Mouse (Mus musculus): ENCODE measurements at regions not wholly inside any gene's neighbourhood (a gene's known extent, or its start where the extent isn't known, plus 50 kb on each side); places are given as distances from the start of the nearest gene placed in this dataset.

DNA sequence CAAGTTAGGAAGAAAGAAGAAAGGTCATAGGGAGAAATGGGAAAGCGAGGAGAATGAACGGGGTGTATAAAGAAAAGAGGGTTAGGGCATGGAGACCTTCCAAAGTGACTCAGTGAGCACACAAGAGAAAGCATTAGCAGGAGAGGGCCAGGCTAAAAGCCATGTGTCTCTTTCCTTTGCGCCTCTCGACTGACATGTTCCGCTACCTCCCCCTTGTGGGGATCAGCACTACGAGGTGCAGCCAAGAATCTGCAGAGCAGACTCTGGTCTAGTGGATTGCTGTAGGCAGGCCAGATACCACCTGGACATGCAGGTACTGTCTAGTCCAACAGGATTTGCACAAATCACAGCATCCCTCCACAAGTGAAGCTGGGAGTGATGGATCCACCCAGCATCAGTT, 54.0 kb downstream of the Kcna5 start:
- DNase-seq = peak; percentile 27 to 34

- DNase-seq = no peak
Observed at GRCm38 (mm10) chr6:126477506-126477905, 57.7 kb downstream of the Kcna5 start.

DNA sequence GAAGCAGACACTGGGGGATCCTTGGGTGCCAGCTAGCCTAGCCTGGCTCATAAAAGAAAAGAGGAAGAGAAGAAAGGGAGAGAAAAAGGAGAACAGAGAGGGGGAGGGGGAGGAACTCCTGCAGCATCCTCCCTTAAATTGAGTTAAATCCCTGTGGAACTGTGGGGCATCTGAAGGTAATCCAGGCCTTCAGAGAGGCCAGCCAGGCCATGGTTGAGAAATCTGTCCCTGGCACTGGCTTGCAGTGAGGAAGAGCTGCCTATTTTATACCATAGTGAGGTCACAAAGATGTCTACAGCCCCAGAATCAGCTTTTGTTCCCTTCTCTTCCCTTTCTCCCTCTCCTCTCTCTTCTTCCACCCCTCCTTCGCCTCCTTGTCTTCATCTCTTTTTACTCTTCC, 58.5 kb downstream of the Kcna5 start:
- DNase-seq = no peak

DNA sequence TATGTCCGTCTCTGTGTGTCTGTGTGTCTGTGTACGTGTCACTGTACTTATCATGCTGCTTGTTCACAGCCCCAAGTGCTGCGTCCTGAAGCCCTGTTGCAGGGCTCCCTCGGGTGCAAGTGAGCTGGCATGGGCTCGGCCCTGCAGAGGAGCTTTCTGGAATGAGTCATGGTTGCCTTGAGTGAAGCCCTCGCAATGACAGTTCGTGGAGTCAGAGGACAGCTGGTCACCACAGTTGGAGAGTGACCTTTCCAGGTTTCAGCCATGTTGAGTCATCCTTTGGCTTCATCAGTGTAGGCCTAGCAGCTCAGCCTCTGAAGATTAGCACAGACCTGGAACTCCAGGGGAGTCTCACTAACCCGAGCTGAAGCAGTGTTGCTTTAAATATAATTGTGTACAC, 59.7 kb downstream of the Kcna5 start:
- DNase-seq = peak in 1 of 2 experiments; percentile 25

DNA sequence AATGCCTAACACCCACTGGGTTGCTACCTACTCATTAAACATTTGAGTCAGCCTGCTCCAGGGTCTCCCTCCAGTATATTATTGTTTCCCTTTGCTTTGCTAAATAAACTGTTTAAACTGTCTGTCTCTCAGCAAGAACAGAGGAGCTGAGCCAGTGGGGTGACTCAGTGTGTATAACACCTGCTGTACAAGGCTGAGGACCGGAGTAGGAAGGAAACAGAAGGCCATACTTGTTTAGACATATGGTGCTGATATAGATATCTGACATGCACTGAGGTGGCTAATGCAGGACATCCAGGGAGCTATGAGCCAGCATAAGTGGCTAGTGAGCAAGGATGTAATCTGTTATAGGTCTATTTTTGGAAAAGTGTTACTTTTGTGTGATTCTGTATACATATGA, 81.5 kb downstream of the Kcna5 start:
- no peak for DNase-seq

DNA sequence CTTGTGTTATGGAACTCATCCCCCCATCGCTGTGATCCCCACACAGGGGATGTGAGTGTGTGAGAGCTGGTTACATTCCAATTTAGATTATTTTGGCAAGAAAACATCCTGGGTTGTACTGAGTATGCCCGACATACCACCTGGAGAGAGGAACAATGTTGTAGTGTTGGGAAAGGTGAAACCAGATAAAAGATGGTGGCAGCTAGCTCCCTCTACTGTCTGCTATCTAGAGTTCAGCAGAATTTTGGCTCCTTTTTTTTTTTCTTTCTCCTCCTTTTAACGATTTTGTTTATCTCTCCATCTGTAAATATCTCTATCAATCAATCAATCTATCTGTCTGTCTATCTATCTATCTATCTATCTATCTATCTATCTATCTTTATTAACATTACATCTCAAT, 89.7 kb downstream of the Kcna5 start:
- no peak for DNase-seq

DNA sequence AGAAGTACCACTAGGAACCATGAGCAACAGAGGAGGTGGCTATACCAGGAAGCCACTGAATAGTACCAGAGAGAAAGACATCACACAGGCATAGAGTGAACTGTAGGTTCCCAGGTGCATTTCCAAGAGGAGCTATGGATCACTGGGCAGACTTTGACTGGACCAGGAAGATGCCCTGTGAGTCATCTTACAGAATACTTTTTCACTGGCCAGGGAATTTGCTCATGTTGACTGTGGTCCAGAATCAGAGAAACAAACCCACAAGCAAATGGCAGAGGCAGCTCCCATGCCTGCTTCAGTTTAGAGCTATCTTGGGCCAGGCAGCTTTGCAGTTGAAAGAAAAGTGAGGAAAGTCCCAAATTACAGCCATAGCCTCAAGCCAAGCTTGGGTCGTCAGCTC, 95.0 kb downstream of the Kcna5 start:
- DNase-seq = no peak

GRCm38 (mm10) chr6:126437976-126438736, 97.1 kb downstream of the Kcna5 start:
- DNase-seq = peak in 1 of 2 experiments; percentile 4

- no peak for DNase-seq
Observed at GRCm38 (mm10) chr6:126427208-126427607, 108.0 kb downstream of the Kcna5 start.

- DNase-seq = peak in 1 of 2 experiments; percentile 58
Observed at GRCm38 (mm10) chr6:126405736-126406135, 129.5 kb downstream of the Kcna5 start.

DNA sequence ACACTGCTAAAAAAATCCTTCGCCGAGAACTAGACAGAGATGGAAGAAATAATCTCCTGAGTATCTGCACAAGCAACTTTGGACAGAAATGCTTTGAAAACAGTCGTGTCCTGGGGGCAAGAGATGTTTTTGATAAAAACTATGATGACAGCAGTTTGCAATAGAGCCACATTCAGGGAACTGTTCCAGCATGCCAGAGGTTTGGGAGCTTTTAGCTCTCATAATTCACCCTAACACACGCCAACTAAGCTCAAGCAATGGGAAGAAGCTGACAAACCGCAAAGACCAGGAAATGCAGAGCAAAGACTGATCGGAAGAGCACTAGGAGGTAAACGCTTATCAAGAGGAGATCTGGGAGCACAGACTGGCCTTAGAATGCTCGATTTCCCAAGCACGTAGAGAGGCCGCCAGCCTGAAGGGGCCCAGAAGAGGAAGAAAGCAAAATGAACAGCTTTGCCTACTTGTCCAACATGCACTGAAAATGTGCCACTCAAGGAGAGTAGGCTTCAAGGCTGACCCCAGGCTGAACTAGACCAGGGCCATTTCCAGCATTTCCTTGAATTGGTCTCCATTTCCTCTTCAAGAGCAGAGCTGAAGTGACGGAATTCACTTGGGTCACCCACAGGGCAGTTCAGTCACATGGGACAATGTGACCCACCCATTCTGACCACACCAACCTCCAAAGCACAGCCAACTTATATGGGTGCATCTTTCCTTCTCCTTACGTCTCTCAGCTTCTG, 130.7 kb downstream of the Kcna5 start:
- DNase-seq = peak in 1 of 2 experiments; percentile 65

- DNase-seq = no peak
Observed at GRCm38 (mm10) chr6:126399595-126399994, 135.6 kb downstream of the Kcna5 start.

GRCm38 (mm10) chr6:126398641-126399040, 136.6 kb downstream of the Kcna5 start:
- DNase-seq = no peak

DNA sequence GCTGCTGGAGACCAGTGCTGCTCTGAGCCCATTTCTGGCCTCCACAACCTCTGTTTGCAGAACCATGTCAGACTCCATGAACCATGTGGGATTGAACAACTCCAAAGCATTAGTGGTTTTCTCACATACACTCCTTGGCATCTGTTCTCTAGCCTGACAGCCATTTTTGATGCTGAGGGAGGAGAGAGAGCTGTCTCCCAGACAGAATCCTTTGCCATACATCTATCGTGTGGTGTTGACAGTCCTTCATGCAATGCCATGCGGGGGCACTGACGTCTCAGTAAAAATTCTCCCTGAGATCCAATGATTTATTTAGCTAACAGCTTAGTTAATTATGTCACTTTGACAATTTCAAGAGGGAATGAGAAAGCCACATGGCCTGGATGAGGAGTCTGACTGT, 140.2 kb downstream of the Kcna5 start:
- DNase-seq = no peak

DNA sequence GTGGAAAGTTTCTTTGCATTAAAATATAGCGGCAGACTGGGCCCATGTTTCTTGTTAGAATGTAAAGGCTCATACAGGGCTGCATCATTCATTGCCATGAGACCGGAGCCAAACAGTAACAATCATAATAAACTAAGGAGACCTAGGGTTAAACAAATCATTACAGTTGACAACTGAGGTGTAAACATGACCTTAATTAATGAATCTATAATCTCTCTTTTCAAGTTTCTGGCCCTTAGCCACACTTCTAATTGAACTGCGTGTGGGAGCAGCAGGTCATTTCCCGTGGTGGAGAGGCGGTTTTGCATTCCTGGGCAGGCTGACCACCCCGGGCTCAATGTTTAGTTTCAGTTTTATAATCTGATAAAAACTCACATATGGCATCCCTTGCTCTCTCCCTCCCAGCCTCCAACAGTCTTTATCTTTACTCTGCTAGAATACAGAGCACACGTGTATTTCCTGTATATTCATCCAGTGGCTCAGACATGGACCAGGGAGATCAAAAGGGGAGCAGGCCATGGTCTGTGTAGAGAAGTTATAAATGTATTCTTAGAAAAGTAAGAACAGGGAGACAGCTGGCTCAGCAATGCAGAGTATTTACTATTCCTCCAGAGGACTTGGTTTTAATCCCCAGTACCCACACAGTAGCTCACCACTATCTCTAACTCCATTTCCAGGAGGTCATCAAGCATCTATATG, 141.0 kb downstream of the Kcna5 start:
- no peak for DNase-seq

GRCm38 (mm10) chr6:126384210-126385012, 150.8 kb downstream of the Kcna5 start:
- DNase-seq = no peak

GRCm38 (mm10) chr6:126377216-126377615, 158.0 kb downstream of the Kcna5 start:
- no peak for DNase-seq

DNA sequence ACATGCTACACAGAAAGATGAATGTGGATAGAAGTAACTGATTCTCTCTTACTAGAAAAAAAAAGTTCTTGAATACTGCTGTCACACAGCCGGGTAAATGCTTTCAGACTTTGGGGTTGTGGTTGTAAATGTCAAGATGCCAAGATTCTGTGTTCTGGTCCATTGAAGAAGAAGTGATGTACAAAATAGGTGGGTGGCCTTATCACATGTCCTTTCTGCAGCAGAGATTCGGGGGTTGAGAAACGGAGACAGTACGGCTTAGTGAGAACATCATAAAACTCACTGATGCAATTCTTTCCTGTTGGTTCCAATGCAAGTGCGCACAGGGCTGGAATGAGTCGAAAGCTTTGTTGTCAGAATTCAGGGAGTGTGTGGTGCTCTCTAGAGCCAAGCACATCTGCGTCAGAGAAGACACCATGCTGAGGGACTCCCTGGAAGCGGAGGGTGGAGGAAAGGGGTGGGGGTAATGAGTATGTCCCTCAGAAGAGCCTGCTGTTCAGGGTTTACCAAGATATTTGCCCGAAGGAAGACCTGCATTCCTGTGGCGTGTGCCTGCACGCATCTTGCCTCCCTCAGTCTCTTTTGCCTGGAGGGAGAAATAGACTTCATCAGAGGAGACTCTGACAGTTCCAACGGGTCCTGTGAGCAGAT, 160.1 kb downstream of the Kcna5 start:
- DNase-seq = no peak

DNA sequence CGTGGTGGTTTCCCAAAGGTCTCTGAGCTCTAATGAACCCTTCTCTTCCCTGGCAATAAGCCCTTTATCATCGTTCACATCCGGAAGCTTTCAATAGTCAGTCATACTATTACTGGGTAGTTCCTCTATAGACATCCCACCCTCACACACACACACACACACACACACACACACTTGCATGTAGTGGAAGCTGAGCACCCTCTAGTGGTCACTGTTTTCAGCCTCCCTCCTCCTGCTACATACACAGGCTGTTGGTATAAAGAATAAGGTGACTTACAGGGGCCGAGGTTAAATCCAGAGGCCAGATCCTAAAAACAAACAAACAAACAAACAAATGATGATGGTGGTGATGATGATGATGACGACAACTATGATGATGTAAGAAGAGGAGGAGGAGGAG, 163.2 kb downstream of the Kcna5 start:
- peak; percentile 24 to 49 for DNase-seq

DNA sequence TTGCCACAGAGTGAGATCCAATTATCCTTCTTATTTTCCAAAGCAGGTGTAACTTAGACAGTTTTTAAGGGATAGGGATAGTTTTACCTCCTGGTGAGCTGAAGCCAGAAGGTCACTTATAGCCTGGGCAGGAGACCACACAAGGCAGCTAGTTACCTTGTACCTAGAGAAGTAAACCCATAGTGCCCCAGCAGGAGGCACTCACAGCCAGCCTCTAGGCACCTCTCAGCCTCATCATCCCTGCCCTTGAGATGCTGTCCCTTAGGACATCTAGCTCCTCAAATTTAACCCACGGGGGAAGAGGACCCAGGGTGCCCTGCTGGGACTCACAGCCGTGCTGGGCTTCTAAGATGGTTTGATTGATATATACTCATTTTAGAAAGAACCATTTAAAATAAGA, 163.7 kb downstream of the Kcna5 start:
- no peak for DNase-seq

DNA sequence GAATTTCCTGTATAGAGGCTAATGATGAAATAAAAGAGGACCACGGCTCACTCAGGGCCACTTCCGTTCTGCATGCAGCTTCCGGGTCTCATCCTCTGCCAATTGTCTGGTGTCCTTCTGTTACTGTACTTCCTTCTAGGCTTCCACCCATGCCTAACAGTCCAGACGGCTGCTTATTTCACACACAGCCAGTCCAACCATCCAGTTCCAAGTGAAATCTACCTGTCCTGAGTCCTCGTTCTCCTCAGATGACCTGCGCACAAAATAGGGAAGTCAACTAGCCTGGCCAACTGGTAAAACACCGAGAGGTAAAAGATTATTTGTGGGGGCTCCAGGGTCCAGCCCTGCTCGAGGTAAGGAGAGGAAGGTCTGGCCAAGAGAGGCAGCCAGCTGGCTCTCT, 169.7 kb downstream of the Kcna5 start:
- DNase-seq = no peak

DNA sequence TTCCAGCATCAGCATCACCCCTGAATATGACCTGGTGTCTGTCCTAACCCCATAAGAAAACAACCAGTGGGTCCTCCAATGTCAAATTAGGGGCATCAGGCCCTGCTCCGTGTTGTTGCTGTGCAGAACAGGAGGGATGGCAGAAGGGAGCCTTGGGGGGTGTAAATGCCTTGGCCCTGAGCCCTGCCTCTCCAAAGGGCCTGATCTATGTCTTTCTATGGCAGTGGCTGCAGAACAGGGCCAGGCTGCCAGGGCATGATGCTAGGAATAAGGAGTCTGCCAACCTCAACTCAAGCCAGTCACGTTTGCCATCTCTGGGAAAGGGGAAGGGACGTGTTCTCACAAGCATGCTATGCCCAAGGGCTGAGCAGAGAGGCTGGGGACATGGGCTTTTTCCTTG, 172.9 kb downstream of the Kcna5 start:
- no peak for DNase-seq
